Mouse (Mus musculus) frontal cortex, postnatal 36 days (tissue): ENCODE results near the gene Cyth2.
A peak's percentile ranks its signal among the peaks of the same experiment; 100 is the strongest.

Experiments
- DNase-seq, 2 experiments: peaks; one replicate each; pipeline ENCODE4 v3.0.0; 2022; ENCODE audit warnings: low spot score in 2 of 2

The Cyth2 gene

GRCm38 (mm10) chr7:45785388-45786135 lies 28.8 kb downstream of the Cyth2 start:
- DNase-seq: no peak

GRCm38 (mm10) chr7:45784524-45785372 lies 29.6 kb downstream of the Cyth2 start, which contains the start of gene Sult2b1:
Gene Sult2b1, minus strand, starts transcription at chr7:45784669.
- DNase-seq: peak; percentile 88 to 93

- DNase-seq: peak; percentile 83 to 86
These were observed 30.8 kb downstream of the Cyth2 start, which contains the start of gene Lmtk3 for GRCm38 (mm10) chr7:45783511-45784091. Gene Lmtk3, plus strand, starts transcription at chr7:45783738.

- no peak for DNase-seq
These were observed 32.1 kb downstream of the Cyth2 start for GRCm38 (mm10) chr7:45782271-45782670.

GRCm38 (mm10) chr7:45779081-45779641 lies 35.2 kb downstream of the Cyth2 start:
- no peak for DNase-seq

- no peak for DNase-seq
These were observed 39.1 kb downstream of the Cyth2 start for GRCm38 (mm10) chr7:45775237-45775636.

GRCm38 (mm10) chr7:45771101-45771500 lies 43.3 kb downstream of the Cyth2 start:
- DNase-seq: no peak

- no peak for DNase-seq
These were observed 43.8 kb downstream of the Cyth2 start for GRCm38 (mm10) chr7:45770427-45771082.

GRCm38 (mm10) chr7:45767500-45767899 lies 46.9 kb downstream of the Cyth2 start:
- DNase-seq: no peak

- no peak for DNase-seq
These were observed 47.6 kb downstream of the Cyth2 start for GRCm38 (mm10) chr7:45766764-45767163.

- DNase-seq: no peak
These were observed 48.4 kb downstream of the Cyth2 start for GRCm38 (mm10) chr7:45765995-45766394.

GRCm38 (mm10) chr7:45760151-45760550 lies 54.2 kb downstream of the Cyth2 start:
- no peak for DNase-seq

GRCm38 (mm10) chr7:45759400-45759799 lies 55.0 kb downstream of the Cyth2 start:
- no peak for DNase-seq
